Mouse (Mus musculus) cerebellum, adult 18-20 months (tissue): Measurements from ENCODE around the gene Gli2.

Experiments
- DNase-seq, 2 experiments: peaks; one replicate each; pipeline ENCODE4 v3.0.0; 2021

Gli2 gene

GRCm38 (mm10) chr1:118789871-118790270, 263.5 kb downstream of the Gli2 start:
- peak in 1 of 2 experiments; percentile 45 for DNase-seq

GRCm38 (mm10) chr1:118789468-118789867, 264.0 kb downstream of the Gli2 start:
- DNase-seq = peak; percentile 45 to 60

DNA sequence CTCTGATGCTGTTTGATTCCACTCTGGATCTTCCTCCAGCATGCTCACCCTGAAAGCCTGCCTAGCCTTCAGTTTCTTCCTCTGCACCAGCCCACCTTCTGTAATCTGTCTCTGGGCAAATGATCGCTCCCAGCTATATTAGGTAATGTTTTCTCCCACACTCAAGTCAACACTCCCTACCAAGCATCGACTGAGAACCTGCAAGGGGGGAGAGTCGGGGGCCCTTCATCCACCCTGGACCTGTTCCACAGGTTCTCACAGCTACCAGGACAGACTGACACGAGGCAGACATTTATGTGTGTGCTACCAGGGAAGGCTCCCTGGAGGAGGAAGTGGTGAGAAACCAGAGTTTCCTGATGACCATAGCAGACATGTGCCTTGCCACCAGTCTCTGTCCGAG, 264.6 kb downstream of the Gli2 start:
- no peak for DNase-seq

- no peak for DNase-seq
Observed at GRCm38 (mm10) chr1:118787486-118787885, 265.9 kb downstream of the Gli2 start.
